Mouse (Mus musculus) natural killer cell, adult 2 months (primary cell): ENCODE results near the gene Agpat3.
A peak's percentile ranks its signal among the peaks of the same experiment; 100 is the strongest.

Source experiments
- DNase-seq, 2 experiments: peaks; one replicate each; pipeline ENCODE4 v3.0.0; 2022; ENCODE audit warnings: low spot score in 2 of 2

Gene Agpat3

DNA sequence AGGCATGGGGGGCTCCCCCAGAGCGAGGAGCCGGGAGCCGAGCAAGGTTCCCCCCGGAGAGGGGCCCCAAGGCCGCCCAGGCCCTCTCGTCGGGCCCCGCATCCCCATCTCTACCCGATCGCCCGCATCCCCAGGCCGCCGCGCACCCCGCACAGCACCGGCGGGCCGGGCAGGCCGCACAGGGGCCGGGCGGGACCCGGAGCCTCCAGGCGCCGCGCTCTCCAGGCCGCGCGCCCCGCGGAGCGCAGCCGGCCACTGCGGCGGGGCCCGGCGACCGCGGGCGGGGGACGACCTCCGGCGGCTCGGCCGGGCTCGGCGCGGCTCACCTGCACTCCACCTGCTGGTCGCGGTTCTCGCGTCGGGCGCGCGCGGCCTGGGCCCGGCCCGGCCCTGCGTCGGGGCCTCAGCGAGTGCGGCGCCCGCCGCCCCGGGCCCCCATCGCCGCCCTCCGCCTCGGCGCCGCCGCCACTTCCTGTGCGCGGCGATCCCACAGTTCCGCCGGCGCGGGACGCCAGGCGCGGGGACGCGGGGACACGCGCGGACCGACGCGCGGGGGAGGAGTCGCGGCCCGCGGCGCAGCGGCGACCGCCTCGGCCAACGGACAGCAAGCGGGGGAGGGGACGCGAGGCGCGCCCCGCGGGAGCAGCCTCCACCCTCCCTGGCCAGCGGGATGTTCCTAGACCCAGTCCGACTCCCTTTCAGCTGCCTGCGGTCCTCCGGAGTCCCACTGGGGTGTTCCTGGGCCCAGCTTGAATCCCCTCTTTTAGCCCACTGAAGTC lies at the start of gene Agpat3:
Agpat3 (minus strand) TSS at position 603 of the 779 bp plus-strand sequence.
- peak in 1 of 2 experiments; percentile 29 for DNase-seq

DNA sequence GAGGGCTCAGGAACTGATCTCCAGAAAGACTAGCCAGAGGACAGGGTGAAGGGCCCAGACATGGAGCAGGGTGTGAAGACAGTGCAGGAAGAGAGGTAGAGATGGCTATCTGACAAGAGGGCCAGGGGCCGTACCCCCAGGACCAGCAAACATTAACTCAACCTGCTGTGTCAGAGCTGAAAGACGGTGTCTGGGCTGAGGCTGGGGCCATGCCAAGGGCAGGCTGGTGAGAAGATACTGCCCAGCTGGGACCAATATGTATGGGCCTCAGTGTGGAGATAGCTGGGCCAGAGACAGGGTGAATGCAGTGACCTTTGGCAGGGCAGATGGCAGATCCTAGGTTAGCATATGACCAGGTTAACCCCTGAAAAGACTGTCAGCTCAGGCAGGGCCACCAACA lies 48.8 kb upstream of the Agpat3 start:
- DNase-seq, result no peak

DNA sequence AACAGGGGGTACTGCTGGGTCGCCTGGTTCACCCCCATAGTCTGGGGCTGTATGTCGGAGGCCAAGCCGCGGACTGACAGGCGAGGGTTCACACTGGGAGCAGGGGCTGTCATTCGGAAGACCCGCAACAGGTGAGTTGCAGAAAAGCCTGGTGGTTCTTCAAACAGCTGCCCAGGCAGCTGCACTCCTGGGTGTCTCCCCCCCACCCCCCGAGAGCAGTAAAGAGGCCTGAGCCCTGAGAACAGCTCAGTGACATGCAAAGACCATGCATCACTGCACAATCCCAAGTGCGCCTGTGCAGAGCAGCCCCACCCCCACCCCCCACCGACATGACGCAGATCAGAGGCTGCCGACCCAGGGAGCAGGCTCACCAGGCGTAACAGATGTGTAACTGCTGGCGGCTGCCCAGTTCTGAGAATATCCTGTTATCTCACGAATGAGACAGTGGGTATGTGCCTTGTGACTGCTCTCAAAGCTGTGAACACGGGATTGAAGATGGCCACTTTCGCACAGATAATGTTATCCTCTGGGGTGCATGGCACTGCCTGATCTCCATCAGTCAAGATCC lies 46.9 kb upstream of the Agpat3 start:
- DNase-seq, result peak in 1 of 2 experiments; percentile 57

DNA sequence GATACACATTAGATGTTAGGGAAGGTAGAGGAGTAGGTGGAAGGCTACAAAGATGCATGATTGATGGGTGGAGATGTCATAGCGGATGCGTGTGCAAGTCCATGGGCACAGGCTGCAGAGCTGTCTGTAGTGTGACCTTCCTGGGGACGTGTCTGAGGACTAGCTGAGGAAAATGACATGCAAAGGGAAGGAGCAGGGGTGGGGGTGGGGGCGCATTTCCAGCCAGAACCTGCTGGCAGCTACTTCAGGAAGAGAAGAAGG lies 44.3 kb upstream of the Agpat3 start:
- no peak for DNase-seq

DNA sequence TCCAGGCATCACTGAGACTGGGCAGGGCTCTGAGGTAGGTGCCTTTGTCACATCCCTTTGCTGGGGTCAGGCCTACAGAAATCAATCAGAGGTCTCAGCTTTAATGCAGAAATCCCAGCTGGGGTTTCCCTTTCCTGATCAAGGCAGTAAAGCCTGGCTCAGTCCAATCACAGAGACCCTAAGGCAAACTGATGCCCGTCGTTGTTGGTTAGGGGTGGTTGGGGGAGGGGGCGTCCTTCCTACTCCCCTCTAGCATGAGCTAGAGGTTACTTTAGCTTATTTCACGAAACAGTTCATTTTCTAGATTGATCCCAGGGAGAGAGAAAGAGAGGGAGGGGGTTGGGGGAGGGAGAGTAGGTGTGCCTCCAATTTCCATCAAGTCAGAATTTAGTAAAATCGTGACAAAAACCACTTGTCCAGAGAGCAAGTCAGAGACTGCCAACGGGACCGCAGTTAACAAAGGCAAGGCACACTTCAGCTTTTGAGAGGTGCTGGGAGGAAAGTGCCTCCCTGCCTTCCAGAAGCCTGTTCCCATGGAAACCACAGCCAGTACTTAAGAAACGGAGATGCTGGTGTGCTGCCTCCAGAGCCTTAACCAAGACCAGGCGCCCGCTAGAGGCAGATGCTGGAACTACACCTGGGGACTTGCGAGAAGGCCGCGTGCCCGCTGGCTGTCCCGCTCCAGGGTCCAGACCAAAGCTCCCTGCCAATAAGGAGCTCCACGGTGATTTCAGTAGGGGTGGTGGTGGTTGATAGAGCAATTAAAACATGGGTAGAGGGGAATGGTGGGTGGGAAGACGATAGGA lies 43.7 kb upstream of the Agpat3 start:
- DNase-seq, result peak; percentile 76 to 87

DNA sequence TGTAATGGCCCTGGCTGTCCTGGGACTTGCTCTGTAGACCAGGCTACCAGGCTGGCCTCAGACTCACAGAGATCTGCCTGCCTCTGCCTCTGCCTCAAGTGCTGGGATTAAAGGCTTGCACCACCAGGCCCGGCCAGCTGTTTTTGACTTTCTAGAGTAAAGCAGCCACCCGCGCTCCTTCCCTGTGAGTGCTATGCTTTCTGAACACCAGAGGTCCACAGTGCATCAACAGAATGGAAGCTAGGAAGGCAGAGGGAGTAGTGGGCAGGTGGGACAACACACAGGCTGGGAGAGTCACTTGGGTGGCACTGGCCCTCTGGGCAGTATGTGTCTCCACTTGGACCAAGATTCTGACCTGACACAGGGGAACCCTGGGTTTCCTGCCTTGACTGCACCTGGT lies 43.1 kb upstream of the Agpat3 start:
- DNase-seq, result no peak

DNA sequence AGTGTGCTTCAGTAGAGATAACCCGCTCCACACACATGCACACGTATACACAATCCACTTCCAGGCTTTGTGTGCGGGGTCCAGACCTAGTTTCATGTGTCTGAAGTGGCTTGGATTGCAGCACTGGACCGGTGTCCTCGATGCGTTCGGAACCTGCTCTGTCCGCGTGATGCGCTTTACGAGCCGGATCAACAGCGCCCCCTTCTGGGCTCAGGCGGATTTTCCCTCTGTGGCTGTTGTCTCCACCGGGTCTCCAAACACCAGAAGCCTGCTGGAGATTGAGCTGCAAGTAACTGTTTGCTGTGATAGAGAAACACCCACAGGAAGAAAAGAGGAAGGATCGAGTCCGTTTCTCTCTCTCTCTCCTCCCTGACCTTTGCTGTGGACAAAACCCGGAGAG lies 39.8 kb upstream of the Agpat3 start:
- peak; percentile 71 to 76 for DNase-seq

DNA sequence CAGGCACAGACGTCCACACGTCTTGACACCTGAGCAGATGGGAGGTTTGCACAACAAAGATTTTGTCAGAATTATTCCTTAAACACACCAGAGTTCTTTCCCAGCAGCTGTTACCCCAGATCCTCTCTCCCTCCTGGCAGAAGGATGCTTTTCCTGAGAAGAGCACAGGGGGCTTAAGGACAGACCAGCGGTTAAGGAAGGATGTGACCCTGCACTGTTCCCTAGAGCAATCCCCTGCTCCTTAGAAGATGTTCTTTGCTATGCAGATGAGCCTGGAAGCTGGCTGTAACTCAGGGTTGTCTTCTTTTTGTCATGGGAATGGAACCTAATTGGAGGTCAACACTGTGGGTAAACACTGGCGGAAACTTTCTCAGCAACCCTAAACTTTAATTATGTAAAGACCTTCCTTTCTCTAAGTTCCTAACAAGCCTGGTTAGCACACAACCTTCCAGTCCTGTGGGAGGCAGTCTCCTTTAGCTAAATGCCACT lies 38.7 kb upstream of the Agpat3 start:
- DNase-seq, result no peak

DNA sequence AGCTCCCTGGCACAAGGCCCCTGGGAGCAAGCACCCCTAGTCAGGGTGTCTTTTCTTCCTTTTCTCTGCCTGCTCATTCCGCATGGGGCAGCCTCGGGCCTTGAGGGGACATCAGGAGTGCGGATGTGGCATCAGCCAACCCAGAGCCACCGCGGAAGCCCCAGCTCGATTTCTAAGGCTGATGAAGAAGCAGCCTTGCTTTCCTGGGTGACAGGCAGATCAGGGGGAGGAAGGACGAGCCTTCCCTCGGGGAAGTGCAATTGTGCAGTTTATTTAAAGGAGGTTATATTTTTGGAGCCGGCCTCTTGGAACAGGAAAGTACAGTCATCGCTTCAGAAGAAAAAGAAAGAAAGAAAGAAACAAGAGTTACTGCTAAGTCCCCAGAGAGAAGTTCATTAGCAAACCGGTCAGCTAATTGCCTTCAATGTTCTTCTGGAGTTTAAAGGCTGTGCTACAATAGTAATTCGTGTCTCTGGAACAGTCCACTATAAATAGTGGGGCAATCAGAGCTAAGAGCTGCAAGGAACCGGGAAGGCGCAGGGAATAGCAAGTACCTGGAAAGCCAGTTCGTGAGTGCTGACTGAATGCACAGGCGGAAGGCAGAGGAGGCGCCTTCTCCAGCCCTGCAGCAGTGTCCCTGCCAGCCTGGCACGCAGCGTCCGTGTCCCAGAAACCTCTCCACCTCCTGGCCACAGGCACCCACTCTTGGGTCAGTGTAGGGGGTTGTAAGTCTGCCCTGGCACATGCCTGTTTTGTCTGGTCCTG lies 36.1 kb upstream of the Agpat3 start:
- DNase-seq, result no peak

DNA sequence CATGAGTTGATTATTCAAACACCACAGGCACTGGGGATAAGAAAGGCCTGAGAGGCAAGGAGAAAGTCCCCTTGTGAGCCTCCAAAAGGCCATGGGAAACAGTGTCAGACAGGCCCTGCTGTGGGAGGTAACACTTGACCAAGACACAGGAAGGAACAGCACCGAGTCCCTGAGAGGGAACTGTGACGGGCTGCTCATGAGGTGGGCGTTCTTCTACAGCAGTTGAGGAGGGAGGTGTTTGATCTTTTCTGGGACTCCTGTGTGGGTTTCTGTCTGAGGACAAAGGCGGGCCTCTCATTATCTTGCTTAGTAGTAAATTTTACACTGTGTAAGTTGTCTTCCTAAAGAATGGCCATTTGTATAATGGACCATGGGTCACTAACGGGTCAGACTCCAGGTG lies 33.2 kb upstream of the Agpat3 start:
- DNase-seq, result no peak

DNA sequence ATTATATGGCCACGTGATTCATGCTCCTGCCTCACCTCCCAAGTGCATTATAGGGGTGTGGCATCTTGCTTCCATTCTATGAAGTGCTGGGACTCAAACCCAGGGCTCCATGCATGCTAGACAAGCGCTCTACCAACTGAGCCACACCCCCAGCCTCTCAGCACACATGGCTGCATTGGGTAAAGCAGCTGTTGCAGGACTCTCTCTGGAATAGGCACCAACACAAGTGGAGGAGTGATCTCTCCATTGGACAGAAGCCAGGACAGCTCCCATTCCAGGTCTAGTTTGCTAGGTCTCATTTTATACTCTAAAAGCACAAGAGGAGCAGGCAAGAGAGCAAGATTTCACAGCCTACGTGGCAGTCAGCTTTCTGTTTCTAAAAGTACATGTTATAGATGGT lies 31.3 kb upstream of the Agpat3 start:
- no peak for DNase-seq

DNA sequence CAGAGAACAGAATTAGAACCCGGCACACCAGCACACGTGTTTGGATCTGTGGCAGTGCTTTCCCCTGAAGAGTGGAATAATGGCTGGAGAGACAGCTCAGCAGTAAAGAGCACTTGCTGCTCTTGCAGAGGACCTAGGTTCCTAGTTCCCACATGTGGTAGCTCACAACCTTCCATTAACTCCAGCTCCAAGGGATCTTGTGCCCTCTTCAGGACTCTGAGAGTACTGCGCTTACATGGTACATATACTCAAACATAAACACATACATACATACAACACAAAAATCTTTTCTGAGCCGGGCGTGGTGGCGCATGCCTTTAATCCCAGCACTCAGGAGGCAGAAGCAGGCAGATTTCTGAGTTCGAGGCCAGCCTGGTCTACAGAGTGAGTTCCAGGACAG lies 26.2 kb upstream of the Agpat3 start:
- no peak for DNase-seq

DNA sequence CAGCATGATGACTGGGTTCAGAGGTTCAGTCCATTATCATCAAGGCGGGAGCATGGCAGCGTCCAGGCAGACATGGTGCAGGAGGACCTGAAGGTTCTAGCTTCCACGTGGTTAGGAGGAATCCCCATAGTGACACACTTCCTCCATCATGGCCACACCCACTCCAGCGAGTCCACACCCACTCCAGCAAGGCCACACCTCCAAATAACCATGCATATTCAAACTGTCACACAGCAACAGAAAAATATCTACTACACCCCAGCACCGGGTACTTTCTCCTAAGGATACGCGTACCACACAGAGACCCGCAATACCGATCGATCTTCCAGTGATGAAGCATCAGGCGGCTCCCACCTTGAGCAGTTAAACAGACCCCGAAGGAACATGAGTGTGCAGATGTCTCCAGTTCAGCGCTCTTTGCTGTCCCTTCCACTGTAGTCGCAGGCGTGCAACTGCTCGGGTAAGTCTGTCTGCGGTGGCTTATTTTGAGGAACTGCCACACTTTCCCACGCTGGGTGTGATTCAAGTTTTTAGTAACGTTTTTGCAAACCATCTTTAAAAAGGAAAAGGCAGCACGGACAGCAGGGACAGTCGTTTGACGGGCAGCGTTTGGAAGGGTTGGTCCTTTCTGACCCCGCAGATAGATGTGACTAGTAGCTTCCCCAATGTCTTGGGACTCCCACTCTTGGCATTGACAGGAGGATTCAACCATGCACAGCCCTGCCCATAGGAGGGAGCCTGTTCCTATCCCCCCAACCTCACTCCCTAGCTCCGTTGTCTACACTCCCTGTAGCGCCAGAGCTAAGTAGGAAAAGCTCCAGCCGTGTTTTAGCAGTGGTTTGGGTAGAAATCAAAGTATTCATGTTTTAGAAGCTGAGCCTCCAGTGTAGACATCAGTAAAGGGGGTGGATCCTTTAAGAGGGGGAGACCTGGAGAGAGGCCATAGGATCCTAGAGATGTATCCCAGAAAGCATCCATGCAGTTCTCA lies 20.7 kb upstream of the Agpat3 start:
- DNase-seq, result peak; percentile 49 to 71

DNA sequence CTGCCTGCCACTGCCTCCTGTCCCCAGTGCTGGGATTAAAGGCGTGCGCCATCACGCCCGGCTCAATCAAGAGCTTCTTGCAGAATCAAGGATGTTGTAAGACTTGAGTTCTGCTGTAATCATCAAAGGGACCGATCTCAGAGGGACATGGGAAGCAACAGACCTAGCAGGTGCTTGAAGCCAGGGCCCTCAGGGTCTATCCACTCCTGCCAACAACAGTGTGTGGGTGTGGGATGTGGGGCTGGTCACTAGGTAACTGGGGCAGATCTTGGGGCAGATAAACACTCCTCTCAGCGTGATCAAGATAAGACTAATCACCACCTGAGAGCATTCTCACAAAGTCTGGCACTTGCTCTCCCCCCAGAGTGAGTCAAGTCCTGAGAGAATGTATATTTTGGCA lies 19.5 kb upstream of the Agpat3 start:
- DNase-seq, result no peak

DNA sequence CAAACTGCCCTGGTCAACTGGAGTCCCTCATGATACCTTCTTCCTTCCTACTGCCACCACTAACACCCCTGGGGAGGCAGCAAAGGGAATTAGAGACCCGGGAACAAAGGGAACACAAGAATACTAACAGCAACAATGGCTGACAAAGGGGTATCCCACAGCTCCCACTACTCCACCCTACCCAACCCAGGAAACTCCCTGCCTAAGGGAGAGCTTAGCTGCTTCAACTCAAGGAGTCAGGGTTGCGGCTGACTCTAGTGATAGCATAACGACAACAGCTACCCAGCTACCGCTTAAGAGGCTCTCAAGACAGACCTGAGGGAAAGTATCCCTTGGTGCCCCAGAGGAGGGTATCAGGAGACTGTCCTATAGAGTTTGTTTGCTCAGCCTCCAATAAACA lies 15.3 kb upstream of the Agpat3 start:
- DNase-seq, result no peak

DNA sequence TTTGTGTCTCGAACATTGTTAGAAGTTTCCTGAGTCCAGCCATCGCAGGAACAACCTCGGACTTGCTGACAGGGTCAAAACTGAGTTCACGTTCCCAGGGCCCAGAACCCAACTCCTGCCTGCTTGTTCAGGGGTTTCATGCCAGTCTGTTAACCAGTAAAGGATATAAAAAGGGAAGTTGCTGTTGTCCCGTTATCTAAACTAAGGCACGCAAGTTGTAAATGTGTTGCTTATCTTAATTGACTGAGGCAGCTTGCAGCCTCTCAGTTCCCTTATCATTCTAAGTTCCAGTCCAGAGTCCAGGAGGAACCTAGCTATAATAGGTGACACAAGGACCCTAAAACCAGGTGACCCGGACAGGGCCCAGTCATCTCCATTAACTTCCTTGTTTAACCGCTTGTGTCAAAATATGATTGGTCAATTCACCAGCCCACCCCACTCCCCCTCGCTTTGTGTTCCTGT lies 14.6 kb upstream of the Agpat3 start:
- no peak for DNase-seq

DNA sequence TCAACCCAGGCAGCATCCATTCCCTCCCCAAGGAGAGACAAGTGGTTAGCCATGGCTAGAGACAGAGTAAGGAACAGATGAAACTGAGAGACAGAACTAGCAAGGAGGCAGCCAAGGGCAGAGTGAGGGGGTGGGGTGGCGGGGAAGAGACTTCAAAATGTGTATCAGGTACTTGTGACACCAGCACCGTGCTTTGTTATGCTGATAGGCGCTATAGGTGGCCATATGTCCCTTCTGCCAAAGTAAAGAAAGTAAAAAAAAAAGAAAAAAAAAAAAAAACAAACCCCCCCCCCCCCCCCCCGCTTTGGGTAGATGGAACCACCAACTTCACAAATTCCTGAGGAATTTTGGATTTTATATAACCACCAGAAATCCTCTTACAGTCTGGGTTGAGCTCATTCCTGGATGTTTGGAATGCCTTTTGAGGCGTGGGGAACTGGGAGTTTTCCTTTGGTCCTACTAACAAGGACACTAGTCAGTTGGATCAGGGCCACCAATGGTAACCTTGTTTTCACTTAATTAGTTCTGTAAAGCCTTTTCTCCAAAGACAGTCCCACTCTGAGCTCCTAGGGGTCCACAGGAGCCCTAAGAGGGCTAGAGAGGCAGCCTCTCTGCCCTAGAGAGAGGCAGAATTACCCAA lies 14.0 kb upstream of the Agpat3 start:
- no peak for DNase-seq

DNA sequence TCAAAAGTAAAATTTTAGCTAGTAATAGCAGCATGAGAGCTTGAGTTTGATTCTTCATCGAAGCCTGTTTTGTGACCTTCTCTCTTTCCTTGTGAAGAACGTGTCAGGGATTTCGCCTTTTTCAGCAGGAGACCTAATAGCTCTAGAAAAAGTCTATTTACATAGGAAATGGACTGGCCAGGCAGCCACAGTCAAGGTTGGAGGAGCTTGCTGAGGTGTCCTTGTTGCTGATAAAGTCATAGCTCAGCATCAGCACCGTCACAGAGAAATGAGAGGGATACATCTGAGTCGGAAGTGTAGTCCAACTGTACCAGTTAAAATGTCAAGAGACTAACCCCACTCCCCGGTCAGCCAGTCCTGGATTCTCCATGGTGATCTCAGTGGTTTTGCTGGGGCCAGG lies 13.3 kb upstream of the Agpat3 start:
- no peak for DNase-seq

DNA sequence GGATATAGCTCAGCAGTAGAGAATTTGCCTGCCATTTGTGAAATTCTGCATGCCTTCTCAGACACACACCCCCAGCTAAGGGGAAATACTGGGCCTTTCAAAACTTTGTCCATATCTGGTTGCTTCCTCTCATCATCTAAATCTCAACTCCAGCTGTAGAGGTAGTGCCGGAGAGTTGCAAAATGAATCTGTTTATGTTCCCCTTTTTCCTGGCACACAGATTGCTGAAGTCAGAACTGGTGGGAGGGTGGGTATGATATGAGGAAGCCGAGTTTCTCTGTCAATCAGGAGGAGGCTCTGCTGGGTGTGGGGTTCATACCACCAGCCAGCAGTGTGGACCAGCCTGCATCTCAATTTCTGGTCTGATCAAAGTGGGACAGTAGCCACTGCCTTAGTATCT lies 11.8 kb upstream of the Agpat3 start:
- peak in 1 of 2 experiments; percentile 16 for DNase-seq

DNA sequence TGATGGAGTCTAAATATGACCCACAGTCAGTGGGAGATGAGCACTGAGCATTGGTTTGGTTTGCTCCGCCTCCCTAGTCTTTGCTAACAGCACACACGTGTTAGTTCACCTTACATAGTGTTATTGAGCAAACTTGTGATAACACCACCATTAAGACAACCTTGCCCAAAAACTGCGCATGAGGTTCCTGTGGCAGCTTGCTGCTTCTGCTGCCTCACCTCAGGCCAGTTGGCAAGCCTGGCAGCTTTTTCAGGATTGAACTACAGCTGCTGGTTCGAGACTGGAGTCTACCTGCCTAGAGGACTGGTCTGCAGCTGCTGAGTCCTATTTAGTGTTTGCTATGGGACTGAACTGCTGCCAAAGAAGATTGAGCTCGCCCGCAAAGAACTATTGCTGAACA lies 11.1 kb upstream of the Agpat3 start:
- no peak for DNase-seq
